Mouse (Mus musculus) neural tube, embryonic 11.5 days (tissue): ENCODE results near the gene Parn. TPM values are rescaled to one million over a fixed set of nuclear protein-coding genes. Genes with fewer than 3 reads are reported as not detected.

ENCODE experiments used
- ATAC-seq: fragments of 200-750 bp; cut with Nextera tagmentation; 2 replicates; pipeline ENCODE4 v1.8.0; 2017; ENCODE audit warnings: moderate number of reproducible peaks, mild to moderate bottlenecking, moderate TSS enrichment, moderate library complexity; ENCODE audit not compliant: insufficient read depth, low FRiP score, low TSS enrichment
- DNase-seq: peaks from one replicate; pipeline ENCODE4 v3.0.0-alpha.2; 2015; ENCODE audit warnings: low spot score
- H3K27ac ChIP-seq: fragments of 300-500 bp; sonication (generic); 2 replicates; pipeline ENCODE4 v1.5.1; 2014; ENCODE audit warnings: low read depth, mild to moderate bottlenecking, low read length
- H3K27me3 ChIP-seq: fragments of 300-500 bp; sonication (generic); 2 replicates; pipeline ENCODE4 v1.6.1; 2014; ENCODE audit warnings: mild to moderate bottlenecking, low read length, mixed read lengths; ENCODE audit not compliant: control insufficient read depth, insufficient read depth
- H3K36me3 ChIP-seq: fragments of 300-500 bp; sonication (generic); 2 replicates; pipeline ENCODE4 v1.6.1; 2014; ENCODE audit warnings: mild to moderate bottlenecking, low read length, moderate library complexity, mixed read lengths; ENCODE audit not compliant: control insufficient read depth, insufficient read depth
- H3K4me1 ChIP-seq: fragments of 300-500 bp; sonication (generic); 2 replicates; pipeline ENCODE4 v1.6.1; 2014; ENCODE audit warnings: low read length, mixed read lengths; ENCODE audit not compliant: control insufficient read depth, insufficient read depth
- H3K4me2 ChIP-seq: fragments of 300-500 bp; sonication (generic); 2 replicates; pipeline ENCODE4 v1.6.1; 2014; ENCODE audit warnings: low read depth, mild to moderate bottlenecking, moderate library complexity
- H3K4me3 ChIP-seq: fragments of 300-500 bp; sonication (generic); 2 replicates; pipeline ENCODE4 v1.5.1; 2014; ENCODE audit warnings: low read depth, low read length
- H3K9ac ChIP-seq: fragments of 300-500 bp; sonication (generic); 2 replicates; pipeline ENCODE4 v1.6.1; 2014; ENCODE audit warnings: mild to moderate bottlenecking, low read length
- H3K9me3 ChIP-seq: fragments of 300-500 bp; sonication (generic); 2 replicates; pipeline ENCODE4 v1.6.1; 2016; ENCODE audit warnings: low read length; ENCODE audit not compliant: control insufficient read depth
- whole genome bisulfite sequencing: fragments of 180-500 bp; shearing (Covaris S2); extraction: QIAGEN DNeasy Blood & Tissue Kit; methylation state at CpG from one replicate; pipeline ENCODE4 v1.1.7; 2014; 5-methylcytosine and 5-hydroxymethylcytosine counted together
- polyA plus RNA-seq: library from polyadenylated mRNA; unstranded; fragments of >200 nt; fragmentation: Nextera tagmentation; extraction: Ambion mirVana; gene quantifications from 2 replicates; pipeline ENCODE4 v1.2.1, GENCODE M21; 2014

Parn gene
- polyA plus RNA-seq, 1 experiment from 2014 or later = 41.3 TPM

- no peaks in the 10 kb centered on the region for H3K4me1 ChIP-seq
- H3K27ac ChIP-seq = no peak overlapping the region
- ATAC-seq (no peak), DNase-seq (no peak)
- no peaks in the 10 kb centered on the region for H3K27me3 ChIP-seq
- H3K4me3 ChIP-seq = no peak overlapping the region
- peaks cover 3% of the 10 kb centered on the region; the same call in 1 of the 2 replicates for H3K36me3 ChIP-seq
- H3K4me2 ChIP-seq = no peak overlapping the region
- H3K9ac ChIP-seq = no peak overlapping the region
- no peaks in the 10 kb centered on the region for H3K9me3 ChIP-seq
- 73% methylated on average over 9 of the region's 9 CpGs for WGBS
Observed at GRCm38 (mm10) chr16:13585234-13585633, 82.7 kb downstream of the Parn start.

- Histone ChIP-seq H3K4me1 (no peaks in the 10 kb centered on the region; the same call in 1 of the 2 replicates), H3K36me3 (peaks cover 3% of the 10 kb centered on the region; the same call in 1 of the 2 replicates), H3K27me3 (no peaks in the 10 kb centered on the region), H3K9ac (no peak overlapping the region), H3K4me3 (no peak overlapping the region), H3K9me3 (no peaks in the 10 kb centered on the region), H3K4me2 (no peak overlapping the region), H3K27ac (no peak overlapping the region)
- ATAC-seq (no peak), DNase-seq (no peak)
- 92% methylated on average over 3 of the region's 3 CpGs for WGBS
Observed at GRCm38 (mm10) chr16:13580784-13581183, 87.2 kb downstream of the Parn start.

GRCm38 (mm10) chr16:13580016-13580415 is 88.0 kb downstream of the Parn start:
- no peak overlapping the region for H3K4me2 ChIP-seq
- no peak for ATAC-seq
- no peaks in the 10 kb centered on the region for H3K9me3 ChIP-seq
- H3K9ac ChIP-seq = no peak overlapping the region
- 88% methylated on average over 1 of the region's 1 CpGs for WGBS
- H3K27me3 ChIP-seq = no peaks in the 10 kb centered on the region
- no peak for DNase-seq
- no peak overlapping the region for H3K27ac ChIP-seq
- H3K36me3 ChIP-seq = peaks cover 3% of the 10 kb centered on the region; the same call in 1 of the 2 replicates
- no peak overlapping the region for H3K4me3 ChIP-seq
- H3K4me1 ChIP-seq = no peaks in the 10 kb centered on the region; the same call in 1 of the 2 replicates

GRCm38 (mm10) chr16:13575306-13575705 is 92.7 kb downstream of the Parn start:
- ATAC-seq (no peak), DNase-seq (no peak)
- no peaks in the 10 kb centered on the region for H3K36me3 ChIP-seq
- H3K4me3 ChIP-seq = no peak overlapping the region
- 76% methylated on average over 4 of the region's 4 CpGs for WGBS
- H3K9ac ChIP-seq = no peak overlapping the region
- H3K27me3 ChIP-seq = no peaks in the 10 kb centered on the region
- H3K27ac ChIP-seq = no peak overlapping the region
- H3K9me3 ChIP-seq = no peaks in the 10 kb centered on the region
- H3K4me2 ChIP-seq = no peak overlapping the region
- H3K4me1 ChIP-seq = no peaks in the 10 kb centered on the region; the same call in 1 of the 2 replicates

- no peaks in the 10 kb centered on the region for H3K36me3 ChIP-seq
- H3K4me2 ChIP-seq = no peak overlapping the region
- DNase-seq = no peak
- no peaks in the 10 kb centered on the region for H3K4me1 ChIP-seq
- no peak for ATAC-seq
- H3K9me3 ChIP-seq = no peaks in the 10 kb centered on the region
- WGBS = 95% methylated on average over 2 of the region's 2 CpGs
- H3K27ac ChIP-seq = no peak overlapping the region
- H3K27me3 ChIP-seq = no peaks in the 10 kb centered on the region
- no peak overlapping the region for H3K9ac ChIP-seq
- H3K4me3 ChIP-seq = no peak overlapping the region
Observed at GRCm38 (mm10) chr16:13568280-13568679, 99.7 kb downstream of the Parn start.

DNA sequence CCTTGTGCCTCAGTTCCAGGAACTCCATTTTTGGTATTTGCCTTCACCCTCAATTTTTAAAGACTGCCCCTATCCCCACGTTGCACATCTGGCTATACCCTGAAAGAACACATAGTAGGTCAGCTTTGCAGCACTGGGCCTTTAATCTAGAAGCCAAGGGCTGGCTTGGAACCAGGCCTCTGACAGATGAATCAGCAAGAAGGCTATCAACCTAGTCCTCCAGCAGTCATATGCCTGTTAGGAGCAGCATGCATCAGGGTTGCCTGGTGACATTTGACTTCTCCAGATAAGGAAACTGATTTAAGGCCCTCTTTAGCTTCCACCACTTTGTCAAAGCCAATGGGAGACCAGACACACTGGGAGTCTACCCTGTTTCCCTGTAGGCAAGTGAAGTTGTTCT is 100.4 kb downstream of the Parn start:
- 95% methylated on average over 1 of the region's 1 CpGs for WGBS
- H3K4me1 ChIP-seq = no peaks in the 10 kb centered on the region
- no peak for ATAC-seq
- DNase-seq = no peak
- H3K36me3 ChIP-seq = no peaks in the 10 kb centered on the region
- H3K9me3 ChIP-seq = no peaks in the 10 kb centered on the region
- no peaks in the 10 kb centered on the region for H3K27me3 ChIP-seq
- no peak overlapping the region for H3K9ac ChIP-seq
- no peak overlapping the region for H3K4me2 ChIP-seq
- no peak overlapping the region for H3K27ac ChIP-seq
- no peak overlapping the region for H3K4me3 ChIP-seq

DNA sequence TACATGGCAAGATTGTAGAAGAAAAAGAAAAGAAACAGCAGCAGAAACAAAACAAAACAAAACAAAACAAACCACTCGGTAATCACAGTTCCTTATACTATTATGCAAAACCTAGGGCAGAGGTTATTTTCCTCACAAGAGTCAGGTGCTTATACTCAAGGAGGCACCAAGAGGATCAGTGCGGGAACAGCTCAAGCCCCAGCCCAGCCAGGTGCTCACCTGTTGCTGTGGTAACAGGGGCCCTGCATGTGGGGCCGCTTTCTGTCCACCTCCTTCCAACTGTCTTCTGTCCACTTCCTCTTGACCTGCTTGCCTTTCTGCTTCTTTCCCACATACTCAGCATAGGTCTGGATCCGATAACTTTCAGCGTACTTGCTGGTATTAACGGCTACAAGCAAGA is 101.6 kb downstream of the Parn start:
- ATAC-seq (no peak), DNase-seq (no peak)
- H3K27me3 ChIP-seq = no peaks in the 10 kb centered on the region
- no peak overlapping the region for H3K4me2 ChIP-seq
- WGBS = 94% methylated on average over 6 of the region's 6 CpGs
- no peak overlapping the region for H3K27ac ChIP-seq
- H3K36me3 ChIP-seq = no peaks in the 10 kb centered on the region
- H3K9ac ChIP-seq = no peak overlapping the region
- no peaks in the 10 kb centered on the region for H3K9me3 ChIP-seq
- H3K4me1 ChIP-seq = no peaks in the 10 kb centered on the region
- no peak overlapping the region for H3K4me3 ChIP-seq

DNA sequence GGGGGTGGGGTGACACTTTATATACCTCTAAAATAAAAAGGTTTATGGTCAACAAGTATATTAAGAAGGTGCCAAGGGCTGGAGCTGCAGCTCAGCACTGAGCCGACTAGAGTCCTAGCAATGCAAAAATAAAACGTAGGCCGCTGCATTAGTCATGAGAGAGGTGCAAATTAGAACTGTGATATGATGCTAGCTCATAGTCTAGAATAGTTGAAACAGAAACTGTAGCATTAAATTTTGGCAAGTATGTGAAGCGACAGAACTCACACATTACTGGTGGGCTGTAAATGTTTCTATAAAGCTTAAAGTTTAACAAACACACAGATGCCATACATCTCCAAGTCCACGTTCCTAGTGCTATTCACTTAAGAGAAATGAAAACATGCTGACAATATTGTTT is 102.7 kb downstream of the Parn start:
- ATAC-seq = no peak
- Histone ChIP-seq H3K27me3 (no peaks in the 10 kb centered on the region), H3K9me3 (no peaks in the 10 kb centered on the region), H3K27ac (no peak overlapping the region), H3K4me2 (no peak overlapping the region), H3K4me1 (no peaks in the 10 kb centered on the region), H3K36me3 (no peaks in the 10 kb centered on the region), H3K4me3 (no peak overlapping the region), H3K9ac (no peak overlapping the region)
- 91% methylated on average over 5 of the region's 5 CpGs for WGBS
- no peak for DNase-seq

DNA sequence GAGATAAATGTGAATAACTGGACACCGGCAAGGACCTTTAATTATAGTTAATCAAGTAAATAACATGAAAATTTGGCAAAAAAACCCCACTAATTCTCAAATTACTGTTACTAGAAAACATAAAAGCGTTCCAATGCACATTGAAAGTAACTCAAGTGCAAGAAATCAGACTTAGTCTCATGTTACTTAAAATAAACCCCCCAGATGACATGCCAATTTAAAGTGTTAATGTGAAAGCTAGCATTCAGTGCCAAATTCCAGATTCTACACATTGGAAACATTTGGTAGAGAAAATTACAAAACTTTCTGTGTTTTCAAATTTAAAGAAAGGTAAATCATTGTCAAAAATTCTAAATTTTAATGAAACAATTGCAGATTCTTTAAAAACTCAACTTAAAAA is 110.2 kb downstream of the Parn start:
- ATAC-seq = no peak
- no peak overlapping the region for H3K4me3 ChIP-seq
- DNase-seq = no peak
- H3K36me3 ChIP-seq = no peaks in the 10 kb centered on the region
- H3K9ac ChIP-seq = no peak overlapping the region
- no peaks in the 10 kb centered on the region for H3K4me1 ChIP-seq
- WGBS = 83% methylated on average over 2 of the region's 2 CpGs
- H3K27ac ChIP-seq = no peak overlapping the region
- H3K9me3 ChIP-seq = no peaks in the 10 kb centered on the region
- no peak overlapping the region for H3K4me2 ChIP-seq
- H3K27me3 ChIP-seq = no peaks in the 10 kb centered on the region
